Mouse (Mus musculus) left cerebral cortex, adult 18-20 months (tissue): ENCODE results near the gene Tfeb. TPM values are rescaled to one million over a fixed set of nuclear protein-coding genes. Genes with fewer than 3 reads are reported as not detected.

Experiments
- DNase-seq, 2 experiments: peaks; one replicate each; pipeline ENCODE4 v3.0.0; 2021 to 2022; ENCODE audit warnings: low spot score in 2 of 2, mixed read lengths in 1 of 2
- total RNA-seq, 2 experiments: library from RNA; stranded (reverse); gene quantifications; 2 replicates each; pipeline ENCODE4 v1.2.3; 2021

The Tfeb gene
- total RNA-seq, 2 experiments from 2014 or later = 10.4 to 13.5 TPM

GRCm38 (mm10) chr17:47710036-47710435 lies 26.8 kb upstream of the Tfeb start:
- no peak for DNase-seq

GRCm38 (mm10) chr17:47711883-47712282 lies 24.9 kb upstream of the Tfeb start:
- no peak for DNase-seq

- no peak for DNase-seq
These were observed 23.8 kb upstream of the Tfeb start for GRCm38 (mm10) chr17:47712889-47713571.

GRCm38 (mm10) chr17:47715037-47715436 lies 21.8 kb upstream of the Tfeb start:
- no peak for DNase-seq

GRCm38 (mm10) chr17:47721183-47721582 lies 15.6 kb upstream of the Tfeb start:
- no peak for DNase-seq

GRCm38 (mm10) chr17:47726566-47726965 lies 10.3 kb upstream of the Tfeb start, which contains the start of gene Pgc:
Gene Pgc, plus strand, starts transcription at chr17:47726842.
- no peak for DNase-seq

- no peak for DNase-seq
These were observed 5.9 kb upstream of the Tfeb start for GRCm38 (mm10) chr17:47730633-47731575.

- DNase-seq = no peak
These were observed 1.2 kb upstream of the Tfeb start for GRCm38 (mm10) chr17:47735553-47736100.

- DNase-seq = peak; percentile 58 to 63
These were observed 638 bp downstream of the Tfeb start for GRCm38 (mm10) chr17:47737271-47738065.

GRCm38 (mm10) chr17:47738066-47738878 lies 1.4 kb downstream of the Tfeb start:
- DNase-seq = no peak

GRCm38 (mm10) chr17:47738879-47739798 lies 2.3 kb downstream of the Tfeb start:
- no peak for DNase-seq

- DNase-seq = no peak
These were observed 3.4 kb downstream of the Tfeb start for GRCm38 (mm10) chr17:47740186-47740585.

GRCm38 (mm10) chr17:47742991-47743734 lies 6.3 kb downstream of the Tfeb start:
- no peak for DNase-seq

- DNase-seq = no peak
These were observed 7.3 kb downstream of the Tfeb start for GRCm38 (mm10) chr17:47744086-47744485.

- DNase-seq = no peak
These were observed 8.0 kb downstream of the Tfeb start for GRCm38 (mm10) chr17:47744746-47745368.

- no peak for DNase-seq
These were observed 12.1 kb downstream of the Tfeb start for GRCm38 (mm10) chr17:47748791-47749553.

GRCm38 (mm10) chr17:47749626-47750025 lies 12.8 kb downstream of the Tfeb start:
- DNase-seq = no peak
